Mouse (Mus musculus) adrenal gland, postnatal 10 days (tissue): ENCODE measurements around the gene Pithd1. TPM values are rescaled to one million over a fixed set of nuclear protein-coding genes. Genes with fewer than 3 reads are reported as not detected.
A peak's percentile ranks its signal among the peaks of the same experiment; 100 is the strongest.

Experiments used
- DNase-seq: peaks from one replicate; pipeline ENCODE4 v3.0.0; 2021; ENCODE audit warnings: mixed read lengths
- long read RNA-seq, 2 experiments: library from polyadenylated mRNA; stranded (forward); transcript quantifications; one replicate each; pipeline ENCODE4 v2.0.0; 2021
- total RNA-seq, 2 experiments: library from RNA; stranded (reverse); gene quantifications; 2 replicates each; pipeline ENCODE4 v1.2.3; 2021

Pithd1 gene
- 10 to 100 TPM; 27.0 to 33.5 TPM for total RNA-seq
- long read RNA-seq, experiment 1, transcript Pithd1-201 (6 exons, 1,700 nt), result major isoform, 90 of 95 reads
- long read RNA-seq, experiment 1, partial matches to known transcripts, result 2 of 95 reads
- long read RNA-seq, experiment 1, other reads (novel, unspliced or antisense), result 3 of 95 reads
- long read RNA-seq, experiment 2, transcript Pithd1-201 (6 exons, 1,700 nt), result major isoform, 48 of 51 reads
- long read RNA-seq, experiment 2, partial matches to known transcripts, result 2 of 51 reads
- long read RNA-seq, experiment 2, other reads (novel, unspliced or antisense), result 1 of 51 reads

DNA sequence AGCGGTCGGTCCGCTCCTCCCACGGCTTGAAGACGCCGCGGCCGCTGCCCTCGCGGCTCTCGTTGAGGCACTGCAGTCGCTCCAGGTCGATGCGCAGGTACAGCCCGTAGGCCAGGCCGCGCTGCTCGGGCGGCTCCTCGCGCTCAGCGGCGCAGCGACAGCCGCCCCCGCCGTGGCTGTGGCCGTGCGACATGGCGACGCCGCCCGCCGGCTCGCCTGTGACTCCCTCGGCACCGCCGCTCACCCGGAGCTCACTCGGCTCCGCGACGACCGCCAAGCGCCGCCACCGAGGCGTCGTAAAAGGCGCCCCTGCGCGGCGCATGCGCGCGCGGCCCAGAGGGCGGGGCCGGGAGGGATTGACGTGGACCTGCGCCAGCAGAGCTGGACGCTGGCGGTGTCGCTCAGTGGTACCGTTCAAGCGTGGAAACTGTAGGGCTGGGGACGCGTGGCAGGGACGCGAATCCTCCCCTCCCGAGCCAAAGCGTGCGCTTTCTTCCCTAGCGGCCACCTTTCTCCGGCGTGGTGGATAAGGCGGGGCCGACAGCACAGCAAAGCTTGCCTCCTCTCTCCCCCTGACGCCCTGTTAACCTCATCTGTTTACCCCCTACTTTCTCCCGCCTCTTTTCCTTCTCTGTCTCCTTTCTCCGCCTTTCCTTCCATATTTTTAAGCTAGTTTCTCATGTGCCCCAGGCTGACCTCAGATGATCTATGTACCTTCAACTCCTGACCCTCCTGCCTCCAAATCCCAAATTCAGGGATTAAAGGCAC lies at the start of gene Pithd1:
TSS of gene Pithd1 (minus strand) at position 322 of the 768 bp plus-strand sequence.
- peak; percentile 95 for DNase-seq

DNA sequence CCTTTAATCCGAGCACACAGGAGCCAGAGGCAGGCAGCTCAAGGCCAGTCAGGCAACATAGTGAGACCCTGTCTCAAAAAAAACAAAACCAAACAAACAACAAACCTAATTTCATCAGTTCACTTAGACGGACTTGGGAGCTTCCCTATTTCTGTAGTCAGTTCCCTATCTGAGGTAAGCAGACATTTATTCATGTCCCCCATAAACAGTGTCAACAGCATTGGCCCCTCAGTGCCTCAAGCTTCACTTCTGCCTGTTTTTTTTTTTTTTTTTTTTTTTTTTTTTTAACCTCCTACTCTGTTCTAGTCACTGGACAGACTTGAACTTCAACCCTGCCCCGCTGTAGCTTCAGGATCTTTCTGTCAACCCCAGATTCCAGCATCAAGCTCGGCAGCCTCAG lies 48.0 kb upstream of the Pithd1 start:
- DNase-seq, result no peak

GRCm38 (mm10) chr4:136033231-136033630 lies 46.2 kb upstream of the Pithd1 start:
- no peak for DNase-seq

GRCm38 (mm10) chr4:136030968-136031909 lies 44.2 kb upstream of the Pithd1 start:
- DNase-seq, result peak; percentile 44

DNA sequence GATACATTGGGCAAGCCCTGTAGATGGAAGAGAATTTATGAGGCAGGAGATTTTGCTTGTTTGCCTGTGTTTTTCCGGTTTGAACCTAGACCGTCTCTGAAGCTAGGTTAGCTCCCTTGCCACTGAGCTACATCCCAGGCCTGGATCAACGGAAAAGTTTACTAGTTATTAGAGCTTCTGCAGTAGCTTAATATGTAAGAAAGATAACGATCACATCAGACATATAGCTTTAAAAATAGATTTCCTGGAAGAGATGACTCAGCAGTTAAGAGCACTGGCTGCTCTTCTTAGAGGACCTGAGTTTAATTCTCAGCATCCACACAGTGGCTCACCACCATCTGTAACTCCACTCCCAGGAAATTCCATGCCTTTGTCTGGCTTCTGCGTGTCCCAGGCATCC lies 41.6 kb upstream of the Pithd1 start:
- no peak for DNase-seq

DNA sequence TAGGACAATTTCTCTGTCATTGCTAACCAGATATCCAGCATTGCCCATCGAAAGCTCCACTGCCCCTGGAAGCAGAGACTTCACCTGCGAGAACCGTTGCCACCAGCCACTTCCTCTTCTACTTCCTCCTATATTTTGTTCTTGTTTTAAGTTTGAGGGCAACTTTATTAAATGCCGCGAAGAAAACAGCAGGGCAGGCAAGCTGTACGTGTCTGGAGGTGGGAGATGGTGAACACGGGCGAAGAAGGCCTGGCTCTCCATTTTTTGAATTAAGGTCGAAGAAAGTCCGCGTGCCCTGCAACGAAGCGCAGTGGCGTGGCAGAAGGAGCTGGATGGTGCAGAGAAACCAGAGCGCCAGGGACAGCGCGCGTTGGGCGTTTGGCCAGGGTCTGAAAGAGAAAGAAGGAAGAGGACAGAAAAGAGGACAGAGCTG lies 41.1 kb upstream of the Pithd1 start:
- no peak for DNase-seq

- DNase-seq, result no peak
These were observed 40.5 kb upstream of the Pithd1 start for GRCm38 (mm10) chr4:136027416-136028131.

DNA sequence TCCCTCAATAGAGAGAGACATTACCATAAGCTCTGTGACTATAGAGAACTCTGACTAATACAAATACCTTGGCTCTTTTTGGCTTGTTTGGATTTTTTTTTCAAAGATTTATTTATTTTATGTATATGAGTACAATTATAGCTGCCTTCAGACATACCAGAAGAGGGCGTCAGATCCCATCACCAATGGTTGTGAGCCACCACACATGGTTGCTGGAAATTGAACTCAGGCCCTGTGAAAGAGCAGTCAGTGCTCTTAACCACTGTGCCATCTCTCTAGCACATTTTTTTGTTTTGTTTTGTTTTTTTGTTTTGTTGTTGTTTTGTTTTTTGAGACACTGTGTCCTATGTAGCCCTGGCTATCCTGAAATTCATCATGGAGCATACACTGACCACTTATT lies 38.3 kb upstream of the Pithd1 start:
- DNase-seq, result no peak

- DNase-seq, result no peak
These were observed 35.9 kb upstream of the Pithd1 start for GRCm38 (mm10) chr4:136022924-136023323.

DNA sequence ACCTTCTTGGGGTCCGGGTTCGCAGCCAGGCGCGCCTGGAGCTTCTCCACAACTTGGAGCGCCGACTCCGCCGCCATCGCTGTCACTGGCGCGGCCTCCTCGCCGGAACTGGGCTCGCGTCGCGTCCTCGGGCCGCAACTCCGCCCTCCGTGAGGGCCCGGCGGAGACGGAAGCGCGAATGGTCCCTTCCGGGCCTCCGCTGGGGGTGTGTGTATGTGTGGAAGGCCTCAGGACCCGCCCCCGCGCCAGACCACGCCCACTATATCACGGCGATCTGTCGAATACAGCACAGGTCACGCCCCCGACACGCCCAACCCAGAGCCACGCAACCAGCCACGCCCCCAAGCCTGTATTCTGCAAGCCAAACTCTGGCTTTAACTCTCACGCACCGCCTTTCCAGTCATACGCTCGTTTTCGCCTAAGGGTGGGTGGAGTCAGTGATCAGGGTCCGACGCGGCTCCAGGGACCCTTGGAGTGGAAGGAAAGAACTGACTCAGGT lies 34.5 kb upstream of the Pithd1 start, which contains the start of gene Eloa:
TSS of gene Eloa (minus strand) at position 215 of the 499 bp plus-strand sequence.
- DNase-seq, result peak; percentile 100

DNA sequence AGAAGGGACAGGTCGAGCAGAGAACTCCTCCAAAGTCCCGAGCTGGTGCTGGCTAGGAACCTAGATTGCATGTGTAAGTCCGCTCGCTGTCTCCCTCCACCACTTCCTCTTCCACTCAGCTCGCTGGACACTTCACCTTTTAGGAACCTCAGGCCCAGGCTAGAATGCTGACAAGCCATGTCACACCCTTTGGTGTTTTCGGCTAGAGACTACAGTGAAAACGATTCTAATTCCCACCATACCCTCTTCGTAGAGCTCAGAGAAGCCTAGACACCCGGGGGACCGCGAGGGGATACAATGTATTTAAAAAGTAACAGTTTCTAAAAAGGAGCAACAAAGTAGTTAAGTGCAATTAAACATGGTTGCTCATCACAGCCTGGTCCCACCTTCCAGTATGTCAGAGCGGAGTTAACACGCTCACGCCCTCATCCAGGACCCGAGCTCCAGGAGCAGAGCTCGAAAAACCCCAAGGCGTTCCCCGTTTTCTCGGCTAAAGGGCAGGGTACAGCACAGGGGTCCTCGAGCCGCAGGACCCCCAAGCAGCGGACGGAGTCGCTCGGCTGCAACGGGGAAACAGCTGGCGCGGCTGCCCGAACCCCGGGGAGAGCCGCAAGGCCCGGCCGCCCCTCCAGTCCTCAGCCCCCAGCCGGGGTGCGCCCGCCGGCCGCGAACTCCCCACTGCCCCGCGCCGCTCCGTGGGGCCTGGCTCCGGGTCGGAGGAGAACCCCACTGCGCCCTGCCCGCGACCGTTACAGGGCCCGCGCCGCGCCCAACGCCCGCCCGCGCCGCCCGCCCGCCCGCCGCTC lies 33.9 kb upstream of the Pithd1 start:
- peak; percentile 44 for DNase-seq

DNA sequence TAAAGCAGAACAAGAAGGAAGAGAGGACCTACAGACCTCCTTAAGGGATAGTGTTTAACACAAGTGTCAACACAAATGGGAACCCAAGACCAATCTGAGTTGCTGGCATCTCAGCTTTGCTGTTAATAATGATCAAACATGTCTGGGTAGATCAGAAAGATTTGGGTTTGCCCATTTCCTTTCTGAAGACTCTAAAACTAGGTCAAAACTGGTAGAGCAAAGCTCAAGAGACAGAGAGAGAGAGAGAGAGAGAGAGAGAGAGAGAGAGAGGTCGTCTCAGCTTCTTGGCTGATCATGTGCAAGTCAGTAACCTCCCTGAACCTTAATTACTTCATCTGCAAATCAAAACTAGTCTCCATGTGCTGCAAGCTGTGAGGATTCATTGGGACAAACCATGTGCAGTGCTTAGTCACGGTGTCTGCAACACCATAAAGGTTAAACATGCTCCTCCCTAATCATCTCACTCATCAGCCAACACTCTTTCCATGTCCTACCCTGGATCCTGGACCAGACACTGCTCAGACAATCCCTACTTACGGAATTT lies 29.1 kb upstream of the Pithd1 start:
- no peak for DNase-seq

- DNase-seq, result no peak
These were observed 23.5 kb upstream of the Pithd1 start for GRCm38 (mm10) chr4:136010586-136010985.

DNA sequence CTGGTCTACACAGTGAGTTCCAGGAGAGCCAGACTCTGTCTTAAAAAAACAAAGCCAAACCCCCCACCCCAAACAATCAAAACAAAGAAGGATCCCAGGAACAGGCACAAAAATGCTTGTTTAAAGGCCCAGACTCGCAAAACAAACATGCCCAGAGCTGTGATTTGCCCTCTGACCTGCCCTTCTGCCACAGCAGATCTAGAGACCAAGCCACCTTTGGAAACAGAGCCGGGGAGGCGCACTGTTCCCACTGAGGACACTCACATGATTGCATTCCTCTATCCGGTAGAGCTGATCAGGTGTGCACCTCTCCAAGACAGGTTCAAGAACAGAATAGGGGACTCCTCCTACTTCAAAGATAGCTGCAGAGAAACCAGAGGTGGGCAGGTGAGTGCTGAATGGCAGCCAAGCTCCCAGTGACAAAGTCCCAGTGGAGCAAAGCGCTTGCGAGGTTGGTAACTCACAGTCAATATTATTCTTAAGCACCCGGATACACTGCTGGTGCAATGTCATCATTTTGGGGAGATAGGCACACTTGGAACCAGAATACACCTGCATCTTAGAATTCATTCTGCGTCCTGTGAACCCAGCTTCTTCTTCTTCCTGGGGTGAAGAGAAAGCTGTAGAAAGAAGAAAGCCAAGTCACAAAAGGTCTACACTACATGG lies 21.9 kb upstream of the Pithd1 start:
- no peak for DNase-seq

- DNase-seq, result no peak
These were observed 19.8 kb upstream of the Pithd1 start for GRCm38 (mm10) chr4:136006821-136007220.

DNA sequence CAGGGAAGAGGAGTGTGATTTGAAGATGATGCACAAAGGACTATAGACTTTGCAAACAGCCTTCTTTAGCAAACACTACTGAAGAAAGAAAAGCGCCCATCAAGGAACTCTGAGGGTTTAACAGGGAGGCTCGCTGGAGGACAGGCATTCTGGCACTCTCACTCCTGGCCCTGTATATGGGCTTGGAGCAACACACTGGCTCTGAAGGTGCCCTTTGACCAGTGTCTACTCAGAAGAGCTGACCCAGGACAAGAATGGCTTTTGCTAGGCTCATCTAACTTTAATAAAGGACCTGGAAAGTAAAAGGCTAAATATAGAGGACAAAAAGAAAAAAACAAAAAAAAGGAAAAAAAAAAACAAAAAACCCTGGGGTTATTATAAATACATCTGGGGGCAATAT lies 17.9 kb upstream of the Pithd1 start:
- DNase-seq, result no peak

GRCm38 (mm10) chr4:136004107-136004675 lies 17.1 kb upstream of the Pithd1 start:
- peak; percentile 39 for DNase-seq

GRCm38 (mm10) chr4:135995118-135995517 lies 8.1 kb upstream of the Pithd1 start:
- no peak for DNase-seq

- DNase-seq, result no peak
These were observed 6.9 kb upstream of the Pithd1 start for GRCm38 (mm10) chr4:135993941-135994340.
